28 mouse cellular contexts compared by ENCODE assay signal in the genomic region with DNA sequence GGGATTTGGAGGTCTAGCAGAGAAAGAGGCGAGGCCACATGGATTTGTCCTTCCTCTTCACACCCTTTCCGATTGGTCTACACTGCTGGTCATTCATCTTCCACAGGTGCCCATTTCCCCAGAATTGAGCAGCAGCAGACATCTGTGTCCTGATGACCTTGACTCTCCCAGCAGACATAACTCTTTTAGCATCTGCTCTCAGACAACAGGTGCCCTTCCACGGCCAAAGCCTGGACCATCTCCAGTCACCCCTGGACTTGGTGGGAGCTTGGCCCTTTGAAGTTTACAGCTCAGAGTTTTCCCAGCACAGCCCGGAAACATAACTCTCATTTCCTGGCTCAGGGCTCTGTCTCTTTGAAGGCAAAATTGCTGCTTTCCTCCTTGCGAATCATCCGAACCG.
A peak's percentile ranks its signal among the peaks of the same experiment; 100 is the strongest.
DNase-seq lines count a peak whose midpoint lies in the region; TF ChIP-seq lines count a peak whose summit lies in the region.
"Had no signal": no experiment of that assay in that cellular context is flagged by ENCODE, and none has a peak within 500 bp of the region (broad histone marks: within the 10 kb centered on the region; RNA-seq: fewer than 3 reads in every experiment).

No protein-coding gene starts in this region.

- no peak overlapping the region for H3K4me3 ChIP-seq in cerebellum, adult 2 months (replicated peaks; ENCODE audit: insufficient read depth, low read depth, low read length)
- H3K4me3 ChIP-seq: embryonic facial prominence, embryonic 10.5 days; embryonic facial prominence, embryonic 13.5 days; erythroblast, embryonic 14.5 days; forebrain, embryonic 12.5 days; forebrain, embryonic 15.5 days; heart, embryonic 10.5 days; heart, embryonic 13.5 days had no signal

- WGBS in cerebellum, adult 2 months: 79% methylated on average over 7 of the region's 7 CpGs

- H3K27ac ChIP-seq in cerebellum, adult 2 months (ENCODE audit: insufficient read depth, low read length): no peak overlapping the region
- H3K27ac ChIP-seq: embryonic facial prominence, embryonic 10.5 days; embryonic facial prominence, embryonic 13.5 days; forebrain, embryonic 12.5 days; forebrain, embryonic 15.5 days; heart, embryonic 10.5 days; heart, embryonic 13.5 days; hindbrain, embryonic 14.5 days; hindbrain, postnatal 0 days had no signal

- peaks cover 6% of the 10 kb centered on the region; the same call in 1 of the 2 replicates for H3K4me1 ChIP-seq in cerebellum, adult 2 months (ENCODE audit: control insufficient read depth, insufficient read depth, low read length)
- H3K4me1 ChIP-seq: embryonic facial prominence, embryonic 13.5 days; forebrain, embryonic 12.5 days; forebrain, embryonic 15.5 days; heart, embryonic 10.5 days; heart, embryonic 13.5 days had no signal

- no peaks in the 10 kb centered on the region for H3K27me3 ChIP-seq in cerebellum, adult 2 months (ENCODE audit: control insufficient read depth, insufficient read depth, low read length)
- H3K27me3 ChIP-seq: embryonic facial prominence, embryonic 13.5 days; forebrain, embryonic 12.5 days; forebrain, embryonic 15.5 days; heart, embryonic 13.5 days; Patski had no signal

- no peak for TF ChIP-seq CTCF in cerebellum, adult 2 months (IDR thresholded peaks at IDR 0.05; ENCODE audit: borderline replicate concordance, insufficient read depth, low read depth, low read length)

- TF ChIP-seq POLR2A in cerebellum, adult 2 months (IDR thresholded peaks at IDR 0.05; ENCODE audit: borderline replicate concordance, insufficient read depth, low read length): no peak

- peak; percentile 10 for DNase-seq in gastrocnemius, postnatal 14 days
- no peak for DNase-seq in gastrocnemius, adult 8-10 months (ENCODE audit: low spot score in 2 of 2)
- DNase-seq in kidney, postnatal 10 days: peak; percentile 28
- DNase-seq in kidney, postnatal 25 days: no peak
- DNase-seq in 3T3-L1 (ENCODE audit: low read depth, low spot score) (peak; percentile 40), NIH3T3 (ENCODE audit: low read depth) (peak; percentile 35)
- DNase-seq in cerebellum, adult 2 months: no peak
- no peak for DNase-seq in layer of hippocampus, adult 8-10 months (ENCODE audit: low spot score in 2 of 2)
- DNase-seq: adrenal gland, postnatal 14 days; cerebellum, adult 11 months; cerebellum, adult 8-10 months; cerebellum, postnatal 10 days; cerebellum, postnatal 36 days; embryo, embryonic 11 days; gastrocnemius, postnatal 36 days; heart, adult 18-20 months; heart, postnatal 14 days; heart, postnatal 4 days had no signal

- intact Hi-C loops in gastrocnemius, postnatal 14 days (cut with DNase I; ENCODE audit: low total_unique reads): no loop called here

Comparison
In these comparisons a context has a peak if more than half of its experiments do, and no peak if none do; other contexts are left out.
1. DNase-seq: peak in gastrocnemius, postnatal 14 days (single experiment), kidney, postnatal 10 days (single experiment), 3T3-L1 (single experiment) and NIH3T3 (single experiment); none in gastrocnemius, adult 8-10 months (0 of 2), kidney, postnatal 25 days (0 of 2), cerebellum, adult 2 months (0 of 2) and layer of hippocampus, adult 8-10 months (0 of 2).